Mouse (Mus musculus) erythroblast, embryonic 14.5 days (primary cell): ENCODE data around the gene Cacnb3. TPM values are rescaled to one million over a fixed set of nuclear protein-coding genes. Genes with fewer than 3 reads are reported as not detected.

ENCODE experiments used
- H3K27me3 ChIP-seq: 2 replicates; pipeline ENCODE4 v1.6.1; 2012; ENCODE audit warnings: inconsistent platforms; ENCODE audit not compliant: control insufficient read depth
- H3K36me3 ChIP-seq: 2 replicates; pipeline ENCODE4 v1.6.1; 2012; ENCODE audit warnings: mild to moderate bottlenecking, inconsistent platforms; ENCODE audit not compliant: control insufficient read depth
- H3K4me1 ChIP-seq: 2 replicates; pipeline ENCODE4 v1.6.1; 2012; ENCODE audit warnings: inconsistent platforms; ENCODE audit not compliant: control insufficient read depth
- H3K4me3 ChIP-seq: replicated peaks from 2 replicates; pipeline ENCODE3; 2012; ENCODE audit warnings: moderate library complexity, mild to moderate bottlenecking, inconsistent platforms
- H3K9me3 ChIP-seq: 2 replicates; pipeline ENCODE4 v1.6.1; 2012; ENCODE audit warnings: low read length, inconsistent platforms, mixed read lengths; ENCODE audit not compliant: control insufficient read depth
- GATA1 ChIP-seq: IDR thresholded peaks from 2 replicates; pipeline ENCODE4 v1.6.1; 2012; ENCODE audit warnings: low read length, inconsistent platforms, mixed read lengths
- TAL1 ChIP-seq: IDR thresholded peaks from 3 replicates; pipeline ENCODE4 v1.6.1; 2012; ENCODE audit warnings: low read length, inconsistent platforms, mixed read lengths
- polyA plus RNA-seq: library from polyadenylated mRNA; stranded (reverse); fragments of >175 nt; gene quantifications from 2 replicates; pipeline ENCODE4 v1.2.3, GENCODE M21; 2012

The Cacnb3 gene
- polyA plus RNA-seq, 1 experiment, result not detected

- Histone ChIP-seq H3K4me3 (peak overlapping the region; percentile 86), H3K27me3 (peaks cover 13% of the 10 kb centered on the region), H3K9me3 (peaks cover 11% of the 10 kb centered on the region), H3K4me1 (peaks cover 75% of the 10 kb centered on the region), H3K36me3 (peaks cover 37% of the 10 kb centered on the region)
- TF ChIP-seq TAL1, result no peak
- TF ChIP-seq GATA1, result no peak
These were observed 22.4 kb upstream of the Cacnb3 start for GRCm38 (mm10) chr15:98608058-98608783.

GRCm38 (mm10) chr15:98608784-98609250, 21.8 kb upstream of the Cacnb3 start:
- peaks cover 31% of the 10 kb centered on the region for H3K36me3 ChIP-seq
- TF ChIP-seq GATA1 (no peak), TAL1 (no peak)
- H3K9me3 ChIP-seq, result peaks cover 11% of the 10 kb centered on the region
- H3K4me1 ChIP-seq, result peaks cover 69% of the 10 kb centered on the region
- peak overlapping the region; percentile 86 for H3K4me3 ChIP-seq
- H3K27me3 ChIP-seq, result peaks cover 13% of the 10 kb centered on the region

- H3K4me3 ChIP-seq, result peak within 1 kb of the TSS; percentile 86
- H3K36me3 ChIP-seq, result peaks cover 24% of the 10 kb centered on the region
- peaks cover 8% of the 10 kb centered on the region for H3K9me3 ChIP-seq
- H3K4me1 ChIP-seq, result peaks cover 62% of the 10 kb centered on the region
- TF ChIP-seq GATA1 (no peak), TAL1 (no peak)
- H3K27me3 ChIP-seq, result peaks cover 13% of the 10 kb centered on the region
These were observed 21.1 kb upstream of the Cacnb3 start, which contains the start of gene Adcy6 for GRCm38 (mm10) chr15:98609331-98610130. Adcy6 (minus strand) TSS chr15:98610076.

GRCm38 (mm10) chr15:98610131-98610633, 20.5 kb upstream of the Cacnb3 start:
- H3K36me3 ChIP-seq, result peaks cover 17% of the 10 kb centered on the region
- peak overlapping the region; percentile 86 for H3K4me3 ChIP-seq
- TF ChIP-seq GATA1 (no peak), TAL1 (no peak)
- peaks cover 5% of the 10 kb centered on the region; the same call in 1 of the 2 replicates for H3K9me3 ChIP-seq
- peaks cover 13% of the 10 kb centered on the region for H3K27me3 ChIP-seq
- H3K4me1 ChIP-seq, result peaks cover 55% of the 10 kb centered on the region

GRCm38 (mm10) chr15:98612229-98612628, 18.4 kb upstream of the Cacnb3 start:
- Histone ChIP-seq H3K36me3 (peaks cover 3% of the 10 kb centered on the region; the same call in 1 of the 2 replicates), H3K4me1 (peaks cover 43% of the 10 kb centered on the region), H3K27me3 (peaks cover 20% of the 10 kb centered on the region), H3K9me3 (peaks cover 5% of the 10 kb centered on the region; the same call in 1 of the 2 replicates), H3K4me3 (no peak overlapping the region)
- TF ChIP-seq TAL1 (no peak), GATA1 (no peak)

- Histone ChIP-seq H3K36me3 (no peaks in the 10 kb centered on the region; the same call in 1 of the 2 replicates), H3K4me3 (no peak overlapping the region), H3K4me1 (peaks cover 27% of the 10 kb centered on the region), H3K27me3 (peaks cover 42% of the 10 kb centered on the region), H3K9me3 (peaks cover 7% of the 10 kb centered on the region; the same call in 1 of the 2 replicates)
- TF ChIP-seq GATA1 (no peak), TAL1 (no peak)
These were observed 16.1 kb upstream of the Cacnb3 start for GRCm38 (mm10) chr15:98614551-98614950.

- Histone ChIP-seq H3K36me3 (no peaks in the 10 kb centered on the region; the same call in 1 of the 2 replicates), H3K4me1 (peaks cover 23% of the 10 kb centered on the region), H3K27me3 (peaks cover 41% of the 10 kb centered on the region), H3K4me3 (no peak overlapping the region), H3K9me3 (peaks cover 7% of the 10 kb centered on the region; the same call in 1 of the 2 replicates)
- TF ChIP-seq TAL1 (no peak), GATA1 (no peak)
These were observed 15.7 kb upstream of the Cacnb3 start for GRCm38 (mm10) chr15:98614971-98615370.

GRCm38 (mm10) chr15:98615751-98616150, 14.9 kb upstream of the Cacnb3 start:
- H3K36me3 ChIP-seq, result no peaks in the 10 kb centered on the region; the same call in 1 of the 2 replicates

More at GRCm38 (mm10) chr15:98615751-98616150, 14.9 kb upstream of the Cacnb3 start:
- TF ChIP-seq GATA1 (no peak), TAL1 (no peak)
- Histone ChIP-seq H3K4me3 (no peak overlapping the region), H3K4me1 (peaks cover 15% of the 10 kb centered on the region), H3K27me3 (peaks cover 42% of the 10 kb centered on the region), H3K9me3 (peaks cover 7% of the 10 kb centered on the region; the same call in 1 of the 2 replicates)
